Mouse (Mus musculus) layer of hippocampus, adult 9-10 months (tissue): ENCODE results near the gene Zfyve19.

Experiments used
- DNase-seq: peaks from one replicate; pipeline ENCODE4 v3.0.0; 2022; ENCODE audit warnings: low spot score

Gene Zfyve19

GRCm38 (mm10) chr2:119250826-119251478 lies 42.5 kb downstream of the Zfyve19 start:
- DNase-seq: no peak

- DNase-seq: no peak
Observed at GRCm38 (mm10) chr2:119254976-119255375, 46.6 kb downstream of the Zfyve19 start.

GRCm38 (mm10) chr2:119260518-119260917 lies 52.1 kb downstream of the Zfyve19 start:
- no peak for DNase-seq

GRCm38 (mm10) chr2:119261326-119261725 lies 52.9 kb downstream of the Zfyve19 start:
- DNase-seq: no peak

- no peak for DNase-seq
Observed at GRCm38 (mm10) chr2:119262978-119263377, 54.6 kb downstream of the Zfyve19 start.

- DNase-seq: no peak
Observed at GRCm38 (mm10) chr2:119263813-119264212, 55.4 kb downstream of the Zfyve19 start.
